Mouse (Mus musculus): ENCODE measurements around the gene Figla. TPM values are rescaled to one million over a fixed set of nuclear protein-coding genes. Genes with fewer than 3 reads are reported as not detected.

The Figla gene
- total RNA-seq, 2 experiments from 2014 or later, result not detected

DNA sequence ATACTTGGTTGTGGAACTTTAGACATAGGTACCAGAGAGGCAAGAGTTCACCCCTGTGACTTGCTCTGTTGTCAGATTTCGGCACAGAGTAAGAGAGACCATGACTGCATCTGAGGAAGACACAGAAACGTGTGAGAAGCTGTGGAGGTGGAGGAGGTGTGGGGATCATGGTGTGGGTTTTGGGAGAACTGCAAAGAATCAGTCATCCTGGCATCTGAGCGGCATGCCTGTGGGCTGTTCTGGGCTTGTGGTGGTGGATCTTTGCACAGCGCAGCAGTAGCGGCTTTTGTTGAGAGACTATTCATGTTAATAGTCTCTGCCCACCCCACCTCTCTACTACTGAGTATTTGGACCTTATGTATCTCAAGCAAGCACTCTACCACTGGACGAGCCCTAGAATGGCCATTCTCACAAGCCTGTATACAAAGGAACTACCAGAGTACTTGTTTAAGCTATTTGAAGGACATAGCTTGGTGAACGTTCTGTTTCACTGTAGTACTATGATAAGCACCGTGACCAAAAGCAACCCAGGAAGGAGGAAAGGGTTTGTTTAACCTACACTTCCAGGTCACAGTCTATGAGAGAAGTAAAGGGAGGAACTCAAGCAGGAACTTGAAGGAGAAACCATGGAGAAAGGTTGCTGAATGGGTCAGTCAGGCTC is 10.8 kb downstream of the Figla start:
- intact Hi-C loops (cut with DNase I), result no loop called here

DNA sequence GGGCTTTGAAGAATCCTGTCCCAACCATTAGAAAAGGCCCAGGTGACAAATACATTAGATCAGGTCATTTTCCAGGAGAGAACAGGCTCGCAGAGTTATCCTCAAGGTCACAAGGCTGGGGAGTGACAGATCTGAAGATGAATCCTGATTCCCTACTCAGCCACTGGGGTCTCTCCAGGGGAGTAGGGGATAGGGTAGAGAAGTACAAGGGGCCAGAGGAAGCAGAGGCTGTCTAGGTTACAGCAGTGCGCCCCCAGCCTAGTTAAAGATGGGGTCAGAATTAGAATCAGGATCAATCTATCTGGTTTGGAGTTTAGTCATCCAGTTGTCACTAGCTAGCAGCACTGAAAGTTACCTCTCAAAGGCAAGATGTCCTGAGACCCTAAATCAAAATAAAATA is 12.2 kb downstream of the Figla start:
- intact Hi-C loops (cut with DNase I), result no loop called here
- no peak for DNase-seq

More for the DNA sequence above, 10.8 kb downstream of the Figla start:
- no peak for DNase-seq

DNA sequence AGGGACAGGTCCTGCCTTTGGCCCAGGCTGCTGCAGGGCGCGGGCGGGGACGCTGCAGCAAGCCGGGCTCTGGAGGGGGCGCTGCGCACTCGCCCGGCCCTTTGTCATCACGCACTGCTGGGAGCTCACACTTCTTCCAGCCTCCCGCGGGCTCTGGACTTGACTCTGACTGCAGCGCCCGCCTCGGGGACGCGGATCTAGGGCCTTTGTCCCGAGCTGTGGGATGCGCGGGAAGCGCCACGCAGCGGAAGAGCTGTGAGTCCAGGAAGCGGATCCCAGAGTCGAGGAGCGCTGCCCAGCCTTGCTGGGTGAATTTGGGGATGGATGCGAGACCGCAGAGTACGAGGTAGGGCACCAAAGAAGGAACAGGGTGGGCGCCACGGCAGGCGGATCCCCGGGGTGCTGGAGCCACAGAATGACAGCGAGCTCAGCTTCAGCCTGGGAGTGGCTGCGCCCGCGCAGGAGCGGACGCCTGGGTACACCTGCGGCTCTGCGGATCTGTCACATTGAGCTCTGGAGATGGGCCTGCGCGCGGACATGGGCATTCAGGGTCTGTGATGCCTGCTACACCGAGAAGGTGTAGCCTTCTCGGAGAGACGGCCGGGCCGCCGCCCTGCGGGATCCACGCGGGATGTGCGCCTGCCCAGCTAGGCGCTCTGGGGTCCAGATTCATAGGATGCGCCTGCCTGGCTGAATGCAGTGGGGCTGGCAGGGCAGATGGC is 12.8 kb downstream of the Figla start, which contains the start of gene Add2:
Gene Add2, plus strand, starts transcription at position 81 of the 722 bp plus-strand sequence.
- intact Hi-C loops (cut with DNase I), result no loop called here
- peak in 1 of 2 experiments; percentile 14 for DNase-seq

DNA sequence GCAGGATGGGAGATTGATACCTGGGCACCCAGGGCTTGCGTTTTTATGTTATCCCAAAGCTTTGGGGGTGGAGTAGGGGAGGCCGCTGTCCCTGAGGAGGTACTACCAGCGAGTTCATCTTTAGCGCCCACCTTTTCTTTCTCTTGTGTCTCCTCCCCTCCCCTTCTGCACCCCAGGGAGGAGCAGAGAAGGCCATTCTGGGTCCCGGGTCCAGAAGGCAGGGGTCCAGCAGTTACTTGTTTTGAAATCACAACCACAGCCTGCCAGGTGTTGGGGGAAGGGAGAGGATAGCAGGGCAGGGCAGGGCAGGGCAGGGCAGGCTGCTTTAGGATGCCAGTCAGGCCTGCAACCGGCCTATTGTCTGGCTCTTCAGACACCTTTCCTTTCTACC is 13.3 kb downstream of the Figla start:
- DNase-seq, result no peak
- intact Hi-C loops (cut with DNase I), result no loop called here

DNA sequence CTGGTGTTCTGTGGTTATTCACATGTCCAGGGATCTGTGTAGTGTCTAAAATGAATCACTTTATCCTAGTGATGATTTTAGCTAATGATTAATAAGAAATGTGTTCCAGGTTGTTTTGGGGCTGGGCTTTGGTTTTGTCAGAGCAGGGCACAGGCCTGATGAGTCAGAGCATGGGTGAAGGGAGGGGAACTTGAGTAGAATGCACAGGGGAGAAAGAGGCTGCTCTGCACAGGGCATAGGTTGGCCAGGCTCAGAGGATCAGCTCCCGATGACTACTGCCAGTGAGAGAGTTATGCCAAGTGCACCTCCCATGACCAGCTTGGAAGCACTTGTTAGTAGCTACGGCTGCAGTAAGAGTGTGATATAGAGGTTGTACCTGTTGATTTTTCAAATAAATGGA is 15.6 kb downstream of the Figla start:
- DNase-seq, result no peak
- intact Hi-C loops (cut with DNase I), result no loop called here

DNA sequence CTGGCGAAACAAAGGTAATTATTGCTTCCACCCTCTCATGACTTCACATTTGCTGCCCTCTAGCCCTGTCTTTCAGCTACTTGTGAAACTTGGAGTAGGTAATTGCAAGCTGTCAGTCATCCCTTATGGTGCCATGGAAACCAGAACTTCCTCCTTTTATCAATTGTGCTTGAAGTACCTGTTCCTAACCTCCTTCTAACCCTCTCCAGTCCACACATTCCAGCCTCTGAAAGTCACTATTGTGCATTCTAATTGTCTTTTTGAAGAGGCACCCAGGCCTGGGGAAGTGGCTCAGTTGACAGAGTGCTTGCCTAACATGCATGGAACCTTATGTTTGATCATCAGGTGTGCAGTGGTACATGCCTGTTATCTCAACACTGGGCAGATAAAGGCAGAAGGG is 17.7 kb downstream of the Figla start:
- intact Hi-C loops (cut with DNase I), result no loop called here
- DNase-seq, result no peak

DNA sequence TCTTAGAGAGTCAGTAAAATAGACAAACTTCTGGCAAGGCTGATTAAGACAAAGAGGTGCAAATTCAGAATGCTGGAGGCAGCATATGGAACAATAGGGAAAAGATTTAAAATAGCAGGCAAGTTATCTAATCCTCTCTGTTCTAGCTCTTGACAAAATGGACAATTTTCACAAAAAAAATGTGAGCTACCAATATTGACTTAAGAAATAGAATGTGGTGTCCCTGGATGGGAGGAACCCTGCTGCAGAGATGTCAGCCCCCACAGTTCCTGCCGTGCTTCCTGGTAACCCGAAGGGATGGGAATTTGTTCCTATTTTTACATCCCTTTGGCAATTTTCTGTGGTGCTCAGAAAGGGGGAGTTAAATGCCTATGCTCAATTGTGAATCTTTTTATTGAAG is 22.9 kb downstream of the Figla start:
- intact Hi-C loops (cut with DNase I), result no loop called here
- no peak for DNase-seq

DNA sequence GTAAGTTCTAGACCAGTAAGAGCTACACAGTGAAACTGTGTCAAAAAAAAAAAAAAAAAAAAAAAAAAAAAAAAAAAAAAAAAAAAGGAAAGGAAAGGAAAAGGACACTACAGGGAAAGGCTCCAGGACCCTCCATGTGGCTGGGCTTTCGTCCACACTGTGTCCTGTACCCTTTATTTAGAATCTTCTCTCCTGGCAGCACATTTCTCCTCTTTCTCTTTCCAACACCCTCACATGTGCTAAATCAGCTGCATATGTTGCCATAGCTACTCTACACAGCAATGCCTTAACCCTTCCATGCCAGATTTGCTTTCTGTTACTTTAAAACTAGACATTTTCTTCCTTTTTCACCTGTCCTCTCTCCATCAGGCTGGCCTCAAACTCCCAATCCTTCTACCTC is 24.2 kb downstream of the Figla start:
- intact Hi-C loops (cut with DNase I), result no loop called here
- no peak for DNase-seq

DNA sequence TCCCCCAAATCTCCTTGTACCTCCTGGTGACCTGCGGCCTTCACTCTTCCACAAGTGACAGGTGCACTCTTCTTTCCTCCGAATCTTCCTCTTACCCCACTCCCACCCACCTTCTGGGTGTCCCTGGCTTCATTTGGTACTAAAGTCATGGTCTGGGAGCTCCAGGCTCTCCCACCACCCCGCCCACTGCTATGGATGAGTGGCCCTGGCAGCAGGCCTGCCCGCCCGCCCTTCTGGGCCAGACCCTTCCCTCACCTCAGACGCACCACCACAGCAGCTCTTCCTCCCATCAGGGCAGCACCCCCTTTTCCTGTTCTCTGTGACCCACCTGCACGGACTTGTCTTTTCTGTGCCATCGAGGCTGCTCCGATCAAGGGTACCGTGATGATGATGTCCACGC is 31.5 kb downstream of the Figla start:
- intact Hi-C loops (cut with DNase I), result no loop called here
- DNase-seq, result no peak

DNA sequence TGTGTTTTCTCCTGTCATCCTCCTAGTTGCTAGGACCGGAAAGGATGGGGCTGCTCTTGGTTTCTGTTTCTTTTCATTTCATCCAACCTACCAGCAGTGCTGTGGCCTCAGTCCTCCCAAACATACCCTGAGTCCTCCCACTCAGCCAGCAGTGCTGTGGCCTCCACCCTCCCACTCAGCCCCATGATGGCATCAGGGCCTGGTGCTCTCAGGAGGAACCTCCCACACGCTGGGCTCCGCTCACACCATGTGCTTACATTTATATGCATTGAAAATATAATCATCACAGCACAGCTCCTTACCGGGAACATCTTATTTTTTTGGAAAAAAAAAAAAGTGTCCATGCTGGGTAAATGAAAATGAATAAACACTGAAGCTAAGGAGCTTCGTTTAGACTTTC is 32.5 kb downstream of the Figla start:
- intact Hi-C loops (cut with DNase I), result no loop called here
- DNase-seq, result no peak

DNA sequence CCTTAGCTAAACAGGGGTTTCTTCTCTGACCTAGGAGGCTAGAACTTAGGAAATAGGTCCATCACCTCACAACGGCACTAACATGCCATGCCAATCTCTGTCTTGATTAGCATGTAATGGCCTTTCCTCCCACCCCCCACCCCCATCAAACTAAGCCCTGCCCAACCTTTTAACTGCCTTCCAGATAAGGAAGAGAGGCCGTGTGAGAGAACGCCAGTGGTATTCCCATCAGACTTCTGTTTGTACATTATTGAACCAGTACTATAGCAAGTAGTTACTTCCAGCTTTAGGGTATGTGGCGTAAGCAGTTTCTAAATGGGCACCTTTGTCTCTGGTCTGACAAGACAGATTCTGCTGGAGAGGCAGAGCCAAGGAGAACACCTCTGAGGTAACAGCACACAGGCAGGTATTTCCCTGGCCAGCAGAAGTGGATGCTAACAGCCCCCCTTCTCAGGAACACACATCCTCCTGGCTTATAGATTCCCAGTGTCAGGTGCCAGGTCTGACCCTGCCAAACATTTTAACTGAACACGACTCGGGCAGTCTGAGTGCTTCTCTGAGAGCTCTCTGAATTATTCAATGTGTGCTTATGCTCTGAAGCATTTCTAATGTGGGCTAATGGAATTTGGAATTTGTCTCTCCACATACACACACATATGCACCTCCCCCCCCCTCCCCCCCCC is 34.8 kb downstream of the Figla start:
- DNase-seq, result no peak
- intact Hi-C loops (cut with DNase I), result no loop called here

DNA sequence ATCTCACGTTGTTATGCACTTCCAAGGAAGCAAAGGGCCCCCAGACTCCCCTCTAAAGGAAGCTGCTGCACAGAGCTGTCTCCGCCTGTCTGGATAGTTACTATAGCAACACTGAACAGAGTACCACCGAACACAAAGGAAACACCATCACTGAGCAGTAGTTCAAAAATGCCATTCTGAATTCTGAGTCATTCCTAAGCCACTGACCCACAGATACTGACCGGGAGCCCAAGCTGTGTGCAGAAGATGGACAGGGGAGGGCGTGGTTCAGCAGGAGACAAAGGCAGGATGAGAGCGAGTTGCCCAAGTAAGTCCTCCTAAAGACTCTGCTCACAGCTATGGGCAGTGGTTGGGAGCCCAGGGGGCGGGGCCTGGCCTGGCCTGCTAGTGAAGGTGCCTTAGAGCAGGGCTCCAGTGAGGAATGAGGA is 36.1 kb downstream of the Figla start:
- no peak for DNase-seq
- intact Hi-C loops (cut with DNase I), result no loop called here

DNA sequence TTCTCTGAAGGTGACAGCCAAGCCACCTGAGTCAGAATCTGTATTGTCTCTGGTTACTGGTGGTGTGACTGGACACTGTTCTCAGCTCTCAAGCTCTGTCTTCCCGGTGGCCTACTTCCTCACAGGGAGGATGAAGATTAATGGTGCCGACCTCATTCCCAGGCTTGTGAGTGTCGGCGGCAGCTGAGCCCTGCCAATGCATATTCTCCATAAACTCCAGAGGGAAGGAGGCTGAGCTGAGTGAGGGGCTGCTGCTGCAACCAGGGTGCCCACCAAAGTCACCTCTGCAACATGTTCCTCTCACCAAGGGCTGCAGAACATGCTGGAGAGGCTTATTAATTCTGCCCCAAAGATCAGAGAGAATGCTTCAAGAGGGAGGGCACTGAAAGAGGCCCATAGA is 36.6 kb downstream of the Figla start:
- intact Hi-C loops (cut with DNase I), result no loop called here
- no peak for DNase-seq

DNA sequence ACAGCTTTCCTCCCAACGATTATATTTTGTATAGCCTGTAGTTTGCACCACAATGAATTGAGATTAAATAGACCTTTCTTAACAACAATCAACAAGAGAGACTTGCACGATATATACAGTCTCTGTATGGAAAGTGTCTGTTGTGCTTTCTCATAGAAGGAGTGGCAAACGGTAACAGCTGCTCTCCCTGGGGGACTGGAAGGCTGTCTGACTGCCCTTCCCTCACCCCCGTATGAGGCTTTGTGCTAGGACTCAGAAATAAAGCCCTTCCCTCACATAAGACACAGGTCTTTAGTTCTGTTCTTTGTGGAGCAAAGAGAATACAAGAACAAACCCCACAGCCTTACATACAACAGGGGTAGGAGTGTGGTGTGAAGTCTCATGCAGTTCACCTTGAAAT is 37.1 kb downstream of the Figla start:
- intact Hi-C loops (cut with DNase I), result no loop called here
- DNase-seq, result no peak

DNA sequence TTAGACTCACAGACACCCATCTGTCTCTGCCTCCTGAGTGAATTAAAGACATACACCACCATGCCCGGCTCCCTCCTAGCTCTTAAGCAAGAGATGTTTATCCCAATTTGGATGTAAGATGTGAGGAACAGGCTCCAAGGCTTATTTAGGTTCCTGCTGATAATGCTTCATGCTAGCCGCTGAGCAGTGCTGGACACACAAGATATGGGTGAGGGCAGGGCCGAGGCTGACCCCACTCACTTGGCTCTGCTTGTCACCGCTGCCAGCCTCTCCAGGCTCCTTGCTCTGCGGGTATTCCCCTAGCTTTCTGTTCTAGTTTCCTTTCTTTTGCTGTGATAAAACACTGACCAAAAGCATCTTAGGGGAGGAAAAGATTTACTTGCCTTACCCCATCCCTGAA is 37.6 kb downstream of the Figla start:
- DNase-seq, result no peak
- intact Hi-C loops (cut with DNase I), result no loop called here

DNA sequence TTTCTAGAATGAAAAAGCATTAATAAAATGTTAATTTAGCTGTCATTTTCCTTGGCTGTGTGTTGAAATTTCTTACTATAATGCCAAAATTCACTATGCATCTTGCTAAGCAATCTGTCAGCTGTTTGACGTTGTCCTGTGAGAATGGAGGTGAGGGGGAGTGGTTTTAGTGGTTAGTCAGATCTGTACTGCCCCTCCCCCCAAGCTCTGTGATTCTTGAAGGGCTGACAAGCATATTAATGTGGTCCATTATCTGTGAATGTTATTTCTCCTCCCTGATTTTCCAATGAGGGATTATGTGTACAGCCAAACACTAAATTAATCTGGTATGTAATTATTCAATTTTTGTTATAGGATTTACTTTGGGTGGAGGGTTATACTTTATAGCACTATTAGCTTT is 42.5 kb downstream of the Figla start:
- no peak for DNase-seq
- intact Hi-C loops (cut with DNase I), result no loop called here

DNA sequence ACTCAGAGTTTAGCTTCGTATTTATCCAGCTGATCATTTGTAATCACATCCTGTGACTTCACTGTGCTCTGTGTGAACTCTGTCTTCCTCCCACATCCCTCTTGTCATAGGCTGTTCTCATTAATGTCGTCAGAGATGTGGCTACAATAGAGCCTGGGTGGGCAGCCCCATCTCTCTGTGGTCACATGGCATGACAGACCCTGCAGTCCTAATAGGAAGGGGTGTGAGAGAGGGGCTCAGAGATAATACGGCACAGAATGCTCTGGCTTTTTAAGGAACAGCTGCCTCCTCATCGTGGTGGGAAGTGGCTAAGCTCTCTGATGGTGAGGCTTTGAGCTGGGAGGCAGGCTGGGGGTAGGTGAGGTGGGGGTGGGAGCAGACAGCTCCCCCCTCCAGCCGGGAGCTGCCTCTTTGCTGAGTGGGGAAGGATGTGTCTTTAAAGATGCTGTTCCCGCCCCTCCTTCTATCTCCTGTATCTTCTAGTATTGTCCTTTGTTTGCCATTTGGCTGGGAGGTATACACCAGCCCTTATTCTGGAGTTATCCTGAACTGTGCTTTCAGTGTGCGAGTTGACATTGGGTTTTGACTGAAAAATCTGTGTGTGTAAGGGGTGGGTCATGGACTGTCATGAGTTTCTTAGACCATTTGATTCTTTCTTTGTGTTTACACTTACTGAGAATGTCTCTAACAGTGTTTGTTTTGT is 43.3 kb downstream of the Figla start:
- intact Hi-C loops (cut with DNase I), result no loop called here
- DNase-seq, result no peak

DNA sequence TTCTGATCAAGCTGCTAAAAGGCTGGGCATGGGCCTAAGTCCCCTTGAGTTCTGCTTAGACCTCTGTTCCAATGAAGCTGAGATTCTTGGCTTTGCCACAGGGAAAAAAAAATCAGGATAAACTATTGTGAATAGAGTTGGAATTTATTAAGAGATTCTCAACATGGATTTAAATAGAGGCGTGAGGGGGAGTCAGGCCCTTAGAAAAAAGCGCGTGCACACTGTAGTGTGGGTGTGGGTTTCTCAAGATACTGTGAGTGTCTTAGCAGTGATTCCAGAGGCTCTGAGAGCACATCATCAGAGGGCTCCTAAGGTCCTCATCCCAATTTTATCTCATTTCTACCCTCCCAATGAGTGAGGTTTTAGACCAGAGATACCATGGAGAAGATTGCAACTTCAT is 44.2 kb downstream of the Figla start:
- intact Hi-C loops (cut with DNase I), result no loop called here
- no peak for DNase-seq

DNA sequence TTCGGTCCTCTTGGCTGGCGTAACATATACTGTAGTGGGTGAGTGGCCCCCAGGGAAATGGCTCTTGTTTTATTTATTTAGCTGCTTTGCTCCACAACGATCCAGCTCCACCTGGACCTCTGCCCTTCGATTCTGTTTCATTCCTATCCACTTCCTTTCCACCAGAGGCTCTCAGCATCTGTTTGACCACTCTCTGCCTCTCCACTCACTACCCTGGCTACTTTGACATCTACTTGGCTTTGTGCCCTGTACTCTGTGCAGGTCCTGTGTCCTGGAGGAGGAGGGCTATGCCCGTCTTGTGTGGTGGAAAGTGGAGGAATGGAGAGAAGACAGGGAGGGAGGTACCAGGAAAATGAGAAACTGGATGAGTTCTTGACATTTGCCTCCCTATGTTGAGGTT is 46.3 kb downstream of the Figla start:
- DNase-seq, result no peak
- intact Hi-C loops (cut with DNase I), result no loop called here

DNA sequence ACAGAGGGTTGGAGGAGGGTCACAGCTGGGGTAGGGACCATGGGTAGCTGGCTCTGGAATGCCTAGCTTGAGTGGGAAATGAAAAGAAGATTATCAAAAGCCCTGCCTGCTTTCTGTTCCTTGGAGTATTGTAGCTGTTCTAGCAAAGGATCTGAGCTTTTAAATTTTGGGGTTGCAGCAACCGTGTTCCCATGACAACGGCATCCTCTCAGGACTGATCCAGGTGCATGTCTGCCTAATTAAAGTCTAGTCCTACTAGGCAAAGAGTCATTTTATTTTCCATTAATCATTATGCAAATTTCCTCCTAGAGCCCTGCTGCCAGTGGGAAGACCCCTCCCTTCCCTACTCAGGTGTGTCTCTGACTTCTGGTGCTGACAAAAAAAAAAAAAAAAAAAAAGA is 46.7 kb downstream of the Figla start:
- intact Hi-C loops (cut with DNase I), result no loop called here
- no peak for DNase-seq

DNA sequence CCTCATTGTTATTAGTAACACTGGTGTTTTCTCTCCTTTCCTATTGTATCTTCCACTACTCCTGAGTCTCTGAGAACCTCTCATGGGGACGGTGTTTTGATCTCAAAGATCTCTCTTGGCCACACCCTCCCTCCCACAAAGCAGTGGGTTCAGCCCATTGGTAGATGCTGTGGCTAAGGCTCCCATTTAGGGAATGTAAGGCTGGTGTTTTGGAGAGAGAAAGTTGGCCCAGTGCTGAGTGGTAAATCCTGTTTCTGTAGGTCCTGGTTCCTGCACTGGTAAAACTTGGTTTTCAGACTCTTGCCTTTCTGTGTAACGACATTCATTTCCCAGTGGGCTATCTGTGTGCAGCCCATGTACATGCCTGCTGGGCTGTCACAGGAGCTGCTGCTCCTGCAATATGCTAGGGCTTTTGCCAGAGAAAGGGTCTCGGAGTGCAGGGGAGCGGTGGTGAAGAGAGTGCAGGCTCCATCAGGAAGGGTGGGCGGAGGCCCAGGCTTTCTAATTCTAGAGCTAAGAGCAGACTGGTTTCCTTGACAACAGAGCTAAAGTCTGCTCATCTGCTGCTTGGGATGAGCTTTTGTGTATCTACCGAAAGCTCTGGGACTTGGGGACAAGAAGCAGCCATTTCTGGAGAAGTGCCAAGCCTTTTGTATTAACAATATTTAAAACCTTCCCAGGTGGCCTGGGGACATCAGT is 48.5 kb downstream of the Figla start:
- no peak for DNase-seq
- intact Hi-C loops (cut with DNase I), result no loop called here
